Mouse (Mus musculus): ENCODE results near the gene Rbm42. TPM values are rescaled to one million over a fixed set of nuclear protein-coding genes. Genes with fewer than 3 reads are reported as not detected.

Gene Rbm42
- polyA plus RNA-seq, 1 experiment from 2014 or later = 76.7 TPM

Other genes with a start within 250 kb of the Rbm42 start
- 8.9 and 9.2 TPM in 2 replicates for gene Tyrobp, start 236.6 kb downstream of the Rbm42 start, polyA plus RNA-seq (2014; fragmentation: Nextera tagmentation; extraction: Ambion mirVana)
- 0.53 and 0.99 TPM in 2 replicates for gene Hcst, start 230.5 kb downstream of the Rbm42 start, polyA plus RNA-seq (2014; fragmentation: Nextera tagmentation; extraction: Ambion mirVana)
- 1.0 and 1.4 TPM in 2 replicates for gene Nfkbid, start 228.6 kb downstream of the Rbm42 start, polyA plus RNA-seq (2014; fragmentation: Nextera tagmentation; extraction: Ambion mirVana)
- 34.9 and 37.8 TPM in 2 replicates for gene Aplp1, start 204.8 kb downstream of the Rbm42 start, polyA plus RNA-seq (2014; fragmentation: Nextera tagmentation; extraction: Ambion mirVana)
- 1.5 and 3.7 TPM in 2 replicates for gene Kirrel2, start 192.6 kb downstream of the Rbm42 start, polyA plus RNA-seq (2014; fragmentation: Nextera tagmentation; extraction: Ambion mirVana)
- 0.10 and 0.37 TPM in 2 replicates for gene Nphs1, start 192.0 kb downstream of the Rbm42 start, polyA plus RNA-seq (2014; fragmentation: Nextera tagmentation; extraction: Ambion mirVana)
- gene Prodh2, start 156.7 kb downstream of the Rbm42 start, polyA plus RNA-seq (2014; fragmentation: Nextera tagmentation; extraction: Ambion mirVana) = 0.37 TPM in 1 of 2 replicates, not detected in the other
- gene Arhgap33, start 115.3 kb downstream of the Rbm42 start, polyA plus RNA-seq (2014; fragmentation: Nextera tagmentation; extraction: Ambion mirVana) = 6.0 and 7.2 TPM in 2 replicates
- gene Hspb6, start 98.1 kb downstream of the Rbm42 start, polyA plus RNA-seq (2014; fragmentation: Nextera tagmentation; extraction: Ambion mirVana) = 10.7 and 12.5 TPM in 2 replicates
- 10.3 and 12.7 TPM in 2 replicates for gene Proser3, start 98.0 kb downstream of the Rbm42 start, polyA plus RNA-seq (2014; fragmentation: Nextera tagmentation; extraction: Ambion mirVana)
- 33.6 and 34.8 TPM in 2 replicates for gene Lin37, start 90.5 kb downstream of the Rbm42 start, polyA plus RNA-seq (2014; fragmentation: Nextera tagmentation; extraction: Ambion mirVana)
- gene U2af1l4, start 87.0 kb downstream of the Rbm42 start, polyA plus RNA-seq (2014; fragmentation: Nextera tagmentation; extraction: Ambion mirVana) = 87.6 and 91.2 TPM in 2 replicates
- gene Gm49396, start 87.0 kb downstream of the Rbm42 start, polyA plus RNA-seq (2014; fragmentation: Nextera tagmentation; extraction: Ambion mirVana) = 5.4 and 5.5 TPM in 2 replicates
- 102 and 107 TPM in 2 replicates for gene Psenen, start 86.7 kb downstream of the Rbm42 start, polyA plus RNA-seq (2014; fragmentation: Nextera tagmentation; extraction: Ambion mirVana)
- gene Igflr1, start 84.9 kb downstream of the Rbm42 start, polyA plus RNA-seq (2014; fragmentation: Nextera tagmentation; extraction: Ambion mirVana) = 2.3 and 3.2 TPM in 2 replicates
- gene Kmt2b, start 61.6 kb downstream of the Rbm42 start, polyA plus RNA-seq (2014; fragmentation: Nextera tagmentation; extraction: Ambion mirVana) = 7.1 and 8.1 TPM in 2 replicates
- 0.14 TPM in 1 of 2 replicates, not detected in the other for gene Zbtb32, start 51.4 kb downstream of the Rbm42 start, polyA plus RNA-seq (2014; fragmentation: Nextera tagmentation; extraction: Ambion mirVana)
- gene Upk1a, start 37.5 kb downstream of the Rbm42 start, polyA plus RNA-seq (2014; fragmentation: Nextera tagmentation; extraction: Ambion mirVana) = 0.31 and 0.47 TPM in 2 replicates
- 1,669 and 1,746 TPM in 2 replicates for gene Cox6b1, start 24.2 kb downstream of the Rbm42 start, polyA plus RNA-seq (2014; fragmentation: Nextera tagmentation; extraction: Ambion mirVana)
- 2.6 and 3.6 TPM in 2 replicates for gene Etv2, start 14.5 kb downstream of the Rbm42 start, polyA plus RNA-seq (2014; fragmentation: Nextera tagmentation; extraction: Ambion mirVana)
- 35.0 and 37.6 TPM in 2 replicates for gene Haus5, start 14.7 kb upstream of the Rbm42 start, polyA plus RNA-seq (2014; fragmentation: Nextera tagmentation; extraction: Ambion mirVana)
- gene Pmis2, start 21.3 kb upstream of the Rbm42 start, polyA plus RNA-seq (2014; fragmentation: Nextera tagmentation; extraction: Ambion mirVana) = not detected in 2 replicates
- 0.70 and 1.6 TPM in 2 replicates for gene 2200002J24Rik, start 48.6 kb upstream of the Rbm42 start, polyA plus RNA-seq (2014; fragmentation: Nextera tagmentation; extraction: Ambion mirVana)
- 0.17 and 1.4 TPM in 2 replicates for gene Atp4a, start 61.9 kb upstream of the Rbm42 start, polyA plus RNA-seq (2014; fragmentation: Nextera tagmentation; extraction: Ambion mirVana)
- gene Tmem147, start 79.2 kb upstream of the Rbm42 start, polyA plus RNA-seq (2014; fragmentation: Nextera tagmentation; extraction: Ambion mirVana) = 172 and 173 TPM in 2 replicates
- 0.25 and 0.36 TPM in 2 replicates for gene Gapdhs, start 93.4 kb upstream of the Rbm42 start, polyA plus RNA-seq (2014; fragmentation: Nextera tagmentation; extraction: Ambion mirVana)
- gene Sbsn, start 101.2 kb upstream of the Rbm42 start, polyA plus RNA-seq (2014; fragmentation: Nextera tagmentation; extraction: Ambion mirVana) = 0.49 and 0.56 TPM in 2 replicates
- 1.1 and 1.2 TPM in 2 replicates for gene Dmkn, start 113.4 kb upstream of the Rbm42 start, polyA plus RNA-seq (2014; fragmentation: Nextera tagmentation; extraction: Ambion mirVana)
- gene Krtdap, start 137.6 kb upstream of the Rbm42 start, polyA plus RNA-seq (2014; fragmentation: Nextera tagmentation; extraction: Ambion mirVana) = not detected in 2 replicates
- gene Ffar2, start 173.5 kb upstream of the Rbm42 start, polyA plus RNA-seq (2014; fragmentation: Nextera tagmentation; extraction: Ambion mirVana) = not detected in 2 replicates
- not detected in 2 replicates for gene Ffar3, start 205.9 kb upstream of the Rbm42 start, polyA plus RNA-seq (2014; fragmentation: Nextera tagmentation; extraction: Ambion mirVana)
- not detected in 2 replicates for gene Ffar1, start 211.2 kb upstream of the Rbm42 start, polyA plus RNA-seq (2014; fragmentation: Nextera tagmentation; extraction: Ambion mirVana)
- not detected in 2 replicates for gene Cd22, start 230.0 kb upstream of the Rbm42 start, polyA plus RNA-seq (2014; fragmentation: Nextera tagmentation; extraction: Ambion mirVana)

All from heart, embryonic 11.5 days (tissue).